Mouse (Mus musculus): ENCODE data around the gene Tubb4b.

GRCm38 (mm10) chr2:25262795-25263622 lies 38.5 kb upstream of the Tubb4b start:
- TF ChIP-seq HCFC1 (IDR thresholded peaks at IDR 0.05; ENCODE audit: low read depth, low read length) (no peak), TBP (conservative IDR thresholded peaks at IDR 0.05; ENCODE audit: low read depth, low read length) (no peak), SMC3 (IDR thresholded peaks at IDR 0.05; ENCODE audit: low read depth, low read length) (no peak), ZC3H11A (IDR thresholded peaks at IDR 0.05; ENCODE audit: low read depth, low read length) (no peak), ZNF384 (IDR thresholded peaks at IDR 0.05; ENCODE audit: low read depth, low read length) (no peak), PAX5 (IDR thresholded peaks at IDR 0.05; ENCODE audit: low read length) (no peak), E2F4 (IDR thresholded peaks at IDR 0.05; ENCODE audit: insufficient replicate concordance, low read depth, low read length) (no peak), JUND (conservative IDR thresholded peaks at IDR 0.05; ENCODE audit: low read depth, low read length) (no peak), CTCF (conservative IDR thresholded peaks at IDR 0.05 in 1 of 2, IDR thresholded peaks at IDR 0.05 in 1 of 2; ENCODE audit: low read depth in 2 of 2, low read length in 2 of 2) (no peak), POLR2AphosphoS2 (IDR thresholded peaks at IDR 0.05; ENCODE audit: low read depth, low read length) (no peak), EP300 (IDR thresholded peaks at IDR 0.05; ENCODE audit: low read length) (no peak)

Measured in CH12.LX (cell line).